Mouse (Mus musculus): ENCODE results near the gene Atp10a.

DNA sequence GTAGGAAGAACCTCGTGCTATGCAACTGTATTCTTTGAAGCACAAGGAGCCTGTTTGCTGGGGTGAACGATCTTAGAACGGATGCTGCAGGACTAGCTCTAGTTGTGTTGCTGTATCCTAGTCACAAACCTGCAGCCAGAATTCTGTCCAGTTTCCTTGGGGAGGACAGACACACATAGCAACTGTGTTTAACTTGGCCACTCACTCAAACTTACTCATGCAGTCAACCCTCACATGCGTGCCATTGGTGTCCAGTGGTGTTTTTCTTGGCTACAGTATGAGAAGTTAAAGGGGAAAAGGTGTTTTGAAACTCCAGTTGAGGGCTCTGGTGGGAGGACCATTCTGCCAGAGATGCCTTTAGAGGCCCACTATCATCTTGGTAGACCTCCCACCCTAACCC is 98.6 kb downstream of the Atp10a start:
- TF ChIP-seq CTCF (IDR thresholded peaks at IDR 0.05; ENCODE audit: extremely low read depth, insufficient read depth, low read length) (no peak), POLR2A (IDR thresholded peaks at IDR 0.05; ENCODE audit: extremely low read depth, insufficient read depth, low read length) (no peak)
